Mouse (Mus musculus) liver, embryonic 14.5 days (tissue): ENCODE results near the gene Olfr1326-ps1. TPM values are rescaled to one million over a fixed set of nuclear protein-coding genes. Genes with fewer than 3 reads are reported as not detected.

ENCODE experiments used
- ATAC-seq: fragments of 200-750 bp; cut with Nextera tagmentation; 2 replicates; pipeline ENCODE4 v1.8.0; 2017; ENCODE audit warnings: moderate number of reproducible peaks, mild to moderate bottlenecking, moderate library complexity; ENCODE audit not compliant: insufficient read depth
- DNase-seq, 3 experiments: peaks; one replicate each; pipeline ENCODE4 v3.0.0-alpha.2; 2012 to 2013; ENCODE audit warnings: low read depth in 3 of 3, low spot score in 3 of 3
- H3K27ac ChIP-seq: fragments of 300-500 bp; sonication (generic); 2 replicates; pipeline ENCODE4 v1.5.1; 2014; ENCODE audit warnings: moderate library complexity, mild to moderate bottlenecking, control low read depth, inconsistent platforms
- H3K27me3 ChIP-seq: fragments of 300-500 bp; sonication (generic); 2 replicates; pipeline ENCODE4 v1.6.1; 2014; ENCODE audit warnings: mild to moderate bottlenecking, low read length, moderate library complexity; ENCODE audit not compliant: control insufficient read depth, insufficient read depth
- H3K36me3 ChIP-seq: fragments of 300-500 bp; sonication (generic); replicated peaks from 2 replicates; pipeline ENCODE4 v1.6.1; 2014; ENCODE audit warnings: low read depth; ENCODE audit not compliant: control insufficient read depth, insufficient read depth
- H3K4me1 ChIP-seq, 2 experiments: fragments of 200-500 bp in 1 of 2; fragments of 300-500 bp in 1 of 2; sonication (generic) in 1 of 2; replicated peaks; 2 replicates each; pipeline ENCODE4 v1.6.1; 2012 to 2014; ENCODE audit warnings: antibody characterized with exemption in 1 of 2, inconsistent platforms in 1 of 2, low read length in 1 of 2; ENCODE audit not compliant: control insufficient read depth in 2 of 2, insufficient read depth in 2 of 2
- H3K4me2 ChIP-seq: fragments of 300-500 bp; sonication (generic); 2 replicates; pipeline ENCODE4 v1.6.1; 2014; ENCODE audit warnings: low read depth, mild to moderate bottlenecking, control low read depth, moderate library complexity
- H3K4me3 ChIP-seq, 2 experiments: fragments of 200-500 bp in 1 of 2; fragments of 300-500 bp in 1 of 2; sonication (generic) in 1 of 2; 2 replicates each; pipeline ENCODE4 v1.5.1; 2012 to 2014; ENCODE audit warnings: low read depth in 2 of 2, low read length in 2 of 2, mild to moderate bottlenecking in 2 of 2, control low read depth in 1 of 2, inconsistent platforms in 1 of 2, moderate library complexity in 1 of 2; ENCODE audit not compliant: insufficient read depth in 1 of 2
- H3K9ac ChIP-seq: fragments of 300-500 bp; sonication (generic); replicated peaks from 2 replicates; pipeline ENCODE4 v1.6.1; 2014; ENCODE audit warnings: mild to moderate bottlenecking, control low read depth, moderate library complexity
- H3K9me3 ChIP-seq: fragments of 300-500 bp; sonication (generic); 2 replicates; pipeline ENCODE4 v1.6.1; 2016; ENCODE audit warnings: low read length, mixed read lengths; ENCODE audit not compliant: control insufficient read depth
- CTCF ChIP-seq: IDR thresholded peaks from 2 replicates; pipeline ENCODE4 v1.5.1; 2016; ENCODE audit warnings: antibody characterized with exemption, low read depth, control low read depth
- EP300 ChIP-seq: IDR thresholded peaks from 2 replicates; pipeline ENCODE4 v1.6.1; 2016; ENCODE audit warnings: antibody characterized with exemption, low read depth
- WGBS: fragments of 180-500 bp; shearing (Covaris S2); extraction: QIAGEN DNeasy Blood & Tissue Kit; methylation state at CpG from one replicate; pipeline ENCODE4 v1.1.7; 2014; ENCODE audit not compliant: insufficient replicate concordance; 5-methylcytosine and 5-hydroxymethylcytosine counted together
- polyA plus RNA-seq, 2 experiments: library from polyadenylated mRNA; depleted of rRNA in 1 of 2; stranded (reverse) in 1 of 2; unstranded in 1 of 2; fragments of >200 nt; fragmentation: Nextera tagmentation in 1 of 2; extraction: Ambion mirVana in 1 of 2; gene quantifications; 2 replicates each; pipeline versions ENCODE4 v1.2.1 to v1.2.3; 2012 to 2014

The Olfr1326-ps1 gene
- polyA plus RNA-seq (2012; rRNA removed) (not detected in 2 replicates), polyA plus RNA-seq (2014; fragmentation: Nextera tagmentation; extraction: Ambion mirVana) (not detected in 2 replicates)

DNA sequence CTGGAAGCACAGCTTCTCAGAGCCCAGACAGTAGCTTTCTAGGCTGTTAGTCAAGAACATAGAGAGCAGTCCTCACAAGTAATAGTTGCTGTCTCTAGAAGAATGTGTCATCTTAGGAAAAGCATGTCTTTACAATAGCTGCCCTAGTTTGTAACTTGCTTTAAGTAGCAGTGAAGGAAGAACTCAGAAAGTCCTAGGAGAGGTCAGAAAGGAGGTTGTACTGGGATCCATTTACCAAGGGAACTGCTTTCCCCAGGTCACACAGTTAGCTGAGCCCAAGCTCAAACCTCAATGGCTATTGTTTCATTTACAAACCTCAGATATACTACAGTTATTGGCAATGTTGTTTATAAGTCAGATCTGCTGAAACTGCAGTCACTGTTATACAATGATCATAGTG is at the start of gene Olfr1326-ps1:
Olfr1326-ps1 (minus strand) TSS at position 101 of the 400 bp plus-strand sequence.
- no peak for ATAC-seq
- no peak within 1 kb of the TSS for H3K4me2 ChIP-seq
- TF ChIP-seq CTCF: no peak
- TF ChIP-seq EP300: no peak
- H3K9ac ChIP-seq: no peak within 1 kb of the TSS
- H3K4me1 ChIP-seq: no peaks in the 10 kb centered on the region
- H3K36me3 ChIP-seq: no peaks in the 10 kb centered on the region
- no peaks in the 10 kb centered on the region for H3K9me3 ChIP-seq
- DNase-seq: no peak
- no peaks in the 10 kb centered on the region for H3K27me3 ChIP-seq
- H3K4me3 ChIP-seq: no peak within 1 kb of the TSS
- no peak within 1 kb of the TSS for H3K27ac ChIP-seq

GRCm38 (mm10) chrX:74592379-74592778 is 17.7 kb upstream of the Olfr1326-ps1 start, which contains the start of gene Olfr1325:
Olfr1325 (plus strand) TSS chrX:74592679.
- no peaks in the 10 kb centered on the region for H3K4me1 ChIP-seq
- H3K4me2 ChIP-seq: no peak within 1 kb of the TSS
- no peak within 1 kb of the TSS for H3K4me3 ChIP-seq
- DNase-seq (no peak), ATAC-seq (no peak)
- TF ChIP-seq EP300 (no peak), CTCF (no peak)
- H3K27ac ChIP-seq: no peak within 1 kb of the TSS
- H3K27me3 ChIP-seq: no peaks in the 10 kb centered on the region
- no peak within 1 kb of the TSS for H3K9ac ChIP-seq
- no peaks in the 10 kb centered on the region for H3K9me3 ChIP-seq
- 66% methylated on average over 2 of the region's 2 CpGs for WGBS
- H3K36me3 ChIP-seq: no peaks in the 10 kb centered on the region

Other genes with a start within 250 kb of the Olfr1326-ps1 start
- 2.9 and 3.9 TPM in 2 replicates for gene Plxna3, start 245.8 kb downstream of the Olfr1326-ps1 start, polyA plus RNA-seq (2012; rRNA removed)
- gene Plxna3, start 245.8 kb downstream of the Olfr1326-ps1 start, polyA plus RNA-seq (2014; fragmentation: Nextera tagmentation; extraction: Ambion mirVana): 0.51 and 1.0 TPM in 2 replicates
- 51.9 and 55.2 TPM in 2 replicates for gene Lage3, start 221.3 kb downstream of the Olfr1326-ps1 start, polyA plus RNA-seq (2012; rRNA removed)
- gene Lage3, start 221.3 kb downstream of the Olfr1326-ps1 start, polyA plus RNA-seq (2014; fragmentation: Nextera tagmentation; extraction: Ambion mirVana): 56.1 and 57.5 TPM in 2 replicates
- 19.2 and 19.7 TPM in 2 replicates for gene Ubl4a, start 201.7 kb downstream of the Olfr1326-ps1 start, polyA plus RNA-seq (2012; rRNA removed)
- 45.5 and 49.1 TPM in 2 replicates for gene Ubl4a, start 201.7 kb downstream of the Olfr1326-ps1 start, polyA plus RNA-seq (2014; fragmentation: Nextera tagmentation; extraction: Ambion mirVana)
- 4.5 and 5.1 TPM in 2 replicates for gene Slc10a3, start 201.5 kb downstream of the Olfr1326-ps1 start, polyA plus RNA-seq (2012; rRNA removed)
- gene Slc10a3, start 201.5 kb downstream of the Olfr1326-ps1 start, polyA plus RNA-seq (2014; fragmentation: Nextera tagmentation; extraction: Ambion mirVana): 6.5 and 6.9 TPM in 2 replicates
- 7.5 and 7.8 TPM in 2 replicates for gene Fam3a, start 181.6 kb downstream of the Olfr1326-ps1 start, polyA plus RNA-seq (2012; rRNA removed)
- 7.1 and 7.5 TPM in 2 replicates for gene Fam3a, start 181.6 kb downstream of the Olfr1326-ps1 start, polyA plus RNA-seq (2014; fragmentation: Nextera tagmentation; extraction: Ambion mirVana)
- 6.9 and 13.2 TPM in 2 replicates for gene Ikbkg, start 181.6 kb downstream of the Olfr1326-ps1 start, polyA plus RNA-seq (2012; rRNA removed)
- gene Ikbkg, start 181.6 kb downstream of the Olfr1326-ps1 start, polyA plus RNA-seq (2014; fragmentation: Nextera tagmentation; extraction: Ambion mirVana): 18.5 and 23.0 TPM in 2 replicates
- 26.3 and 28.7 TPM in 2 replicates for gene G6pdx, start 145.7 kb downstream of the Olfr1326-ps1 start, polyA plus RNA-seq (2012; rRNA removed)
- gene G6pdx, start 145.7 kb downstream of the Olfr1326-ps1 start, polyA plus RNA-seq (2014; fragmentation: Nextera tagmentation; extraction: Ambion mirVana): 44.7 and 49.5 TPM in 2 replicates
- gene Gm6880, start 93.5 kb downstream of the Olfr1326-ps1 start, polyA plus RNA-seq (2012; rRNA removed): not detected in 2 replicates
- gene Gm6880, start 93.5 kb downstream of the Olfr1326-ps1 start, polyA plus RNA-seq (2014; fragmentation: Nextera tagmentation; extraction: Ambion mirVana): not detected in 2 replicates
- gene Olfr1325, start 17.8 kb upstream of the Olfr1326-ps1 start, polyA plus RNA-seq (2012; rRNA removed): not detected in 2 replicates
- not detected in 2 replicates for gene Olfr1325, start 17.8 kb upstream of the Olfr1326-ps1 start, polyA plus RNA-seq (2014; fragmentation: Nextera tagmentation; extraction: Ambion mirVana)
- not detected in 2 replicates for gene Gm5640, start 70.7 kb upstream of the Olfr1326-ps1 start, polyA plus RNA-seq (2012; rRNA removed)
- gene Gm5640, start 70.7 kb upstream of the Olfr1326-ps1 start, polyA plus RNA-seq (2014; fragmentation: Nextera tagmentation; extraction: Ambion mirVana): not detected in 2 replicates
- gene Gm6890, start 166.0 kb upstream of the Olfr1326-ps1 start, polyA plus RNA-seq (2012; rRNA removed): not detected in 2 replicates
- gene Gm6890, start 166.0 kb upstream of the Olfr1326-ps1 start, polyA plus RNA-seq (2014; fragmentation: Nextera tagmentation; extraction: Ambion mirVana): not detected in 2 replicates